Mouse (Mus musculus): ENCODE measurements around the gene Urod.
A peak's percentile ranks its signal among the peaks of the same experiment; 100 is the strongest.

Gene Urod

GRCm38 (mm10) chr4:116993672-116994621 is at the start of gene Urod:
TSS of gene Urod (minus strand) at chr4:116994413.
- peak; percentile 98 for DNase-seq (ENCODE audit: low spot score)

GRCm38 (mm10) chr4:117041283-117041721 is 47.1 kb upstream of the Urod start:
- DNase-seq (ENCODE audit: low spot score), result no peak

GRCm38 (mm10) chr4:117040791-117041190 is 46.6 kb upstream of the Urod start:
- no peak for DNase-seq (ENCODE audit: low spot score)

- peak; percentile 36 for DNase-seq (ENCODE audit: low spot score)
Observed at GRCm38 (mm10) chr4:117039925-117040687, 45.9 kb upstream of the Urod start.

GRCm38 (mm10) chr4:117031105-117031504 is 36.9 kb upstream of the Urod start:
- DNase-seq (ENCODE audit: low spot score), result no peak

- DNase-seq (ENCODE audit: low spot score), result no peak
Observed at GRCm38 (mm10) chr4:117023469-117023868, 29.3 kb upstream of the Urod start.

- DNase-seq (ENCODE audit: low spot score), result peak; percentile 96
Observed at GRCm38 (mm10) chr4:117019206-117020134, 25.3 kb upstream of the Urod start, which contains the start of gene Eif2b3. TSS of gene Eif2b3 (plus strand) at chr4:117019402.

- DNase-seq (ENCODE audit: low spot score), result no peak
Observed at GRCm38 (mm10) chr4:117018327-117018726, 24.1 kb upstream of the Urod start.

- peak; percentile 17 for DNase-seq (ENCODE audit: low spot score)
Observed at GRCm38 (mm10) chr4:117017738-117018137, 23.5 kb upstream of the Urod start.

- DNase-seq (ENCODE audit: low spot score), result no peak
Observed at GRCm38 (mm10) chr4:117014901-117015415, 20.7 kb upstream of the Urod start.

- no peak for DNase-seq (ENCODE audit: low spot score)
Observed at GRCm38 (mm10) chr4:117013596-117013995, 19.4 kb upstream of the Urod start.

- DNase-seq (ENCODE audit: low spot score), result no peak
Observed at GRCm38 (mm10) chr4:117010231-117010630, 16.0 kb upstream of the Urod start.

- no peak for DNase-seq (ENCODE audit: low spot score)
Observed at GRCm38 (mm10) chr4:117007058-117007457, 12.8 kb upstream of the Urod start.

- no peak for DNase-seq (ENCODE audit: low spot score)
Observed at GRCm38 (mm10) chr4:117005611-117006400, 11.6 kb upstream of the Urod start.

GRCm38 (mm10) chr4:117004649-117005048 is 10.4 kb upstream of the Urod start:
- DNase-seq (ENCODE audit: low spot score), result no peak

- DNase-seq (ENCODE audit: low spot score), result peak; percentile 91
Observed at GRCm38 (mm10) chr4:117002543-117003521, 8.6 kb upstream of the Urod start.

- no peak for DNase-seq (ENCODE audit: low spot score)
Observed at GRCm38 (mm10) chr4:117001957-117002356, 7.7 kb upstream of the Urod start.

- DNase-seq (ENCODE audit: low spot score), result no peak
Observed at GRCm38 (mm10) chr4:116999513-117000154, 5.4 kb upstream of the Urod start.

- DNase-seq (ENCODE audit: low spot score), result peak; percentile 64
Observed at GRCm38 (mm10) chr4:116995798-116996135, 1.6 kb upstream of the Urod start.

Data from embryo, embryonic 10.5 days (tissue).